ENCODE assay signal across 17 mouse cellular contexts in genomic region chr16:86501074-86501952, GRCm38 (mm10).
DNase-seq lines count a peak whose midpoint lies in the region; ATAC-seq lines count a peak whose summit lies in the region.
"Had no signal": no experiment of that assay in that cellular context is flagged by ENCODE, and none has a peak within 500 bp of the region (broad histone marks: within the 10 kb centered on the region; RNA-seq: fewer than 3 reads in every experiment).

No protein-coding gene starts in this region.

- no peak overlapping the region for H3K4me3 ChIP-seq in heart, embryonic 11.5 days (ENCODE audit: low read depth, low read length)
- H3K4me3 ChIP-seq in kidney, embryonic 14.5 days (ENCODE audit: low read length), result no peak overlapping the region
- H3K4me3 ChIP-seq: embryonic facial prominence, embryonic 13.5 days; forebrain, embryonic 12.5 days; left cerebral cortex, adult 2 months; limb, embryonic 13.5 days; midbrain, embryonic 12.5 days had no signal

- DNase-seq in heart, adult 11 months, result peak; percentile 78
- peak; percentile 26 for DNase-seq in kidney, postnatal 14 days
- peak; percentile 91 for DNase-seq in NIH3T3 (ENCODE audit: low read depth)
- peak; percentile 36 to 44 for DNase-seq in kidney, postnatal 36 days
- no peak for DNase-seq in urinary bladder, adult 18-20 months (ENCODE audit: low spot score in 2 of 2)
- no peak for DNase-seq in cerebellum, adult 9-10 months
- DNase-seq: B cell, adult 2 months; cerebellum, adult 11 months; right cerebral cortex, adult 18-20 months; thymus, postnatal 36 days had no signal

- WGBS in heart, embryonic 11.5 days (ENCODE audit: insufficient replicate concordance), result 69% methylated on average over 3 of the region's 3 CpGs
- 79% methylated on average over 3 of the region's 3 CpGs for WGBS in kidney, embryonic 14.5 days

- no peaks in the 10 kb centered on the region for H3K4me1 ChIP-seq in heart, embryonic 11.5 days (ENCODE audit: control insufficient read depth, insufficient read depth, low read length)
- H3K4me1 ChIP-seq in kidney, embryonic 14.5 days (ENCODE audit: control insufficient read depth, insufficient read depth, low read length), result no peaks in the 10 kb centered on the region
- H3K4me1 ChIP-seq: embryonic facial prominence, embryonic 13.5 days; forebrain, embryonic 12.5 days; limb, embryonic 13.5 days; midbrain, embryonic 12.5 days had no signal

- H3K27ac ChIP-seq in heart, embryonic 11.5 days (ENCODE audit: low read depth, low read length), result no peak overlapping the region
- no peak overlapping the region for H3K27ac ChIP-seq in kidney, embryonic 14.5 days (ENCODE audit: low read depth, low read length)
- H3K27ac ChIP-seq: embryonic facial prominence, embryonic 13.5 days; forebrain, embryonic 12.5 days; left cerebral cortex, adult 2 months; limb, embryonic 13.5 days; midbrain, embryonic 12.5 days had no signal

- no peaks in the 10 kb centered on the region for H3K27me3 ChIP-seq in heart, embryonic 11.5 days (ENCODE audit: control insufficient read depth, insufficient read depth, low read length)
- no peaks in the 10 kb centered on the region for H3K27me3 ChIP-seq in kidney, embryonic 14.5 days (ENCODE audit: control insufficient read depth, insufficient read depth, low read length)
- H3K27me3 ChIP-seq: embryonic facial prominence, embryonic 13.5 days; forebrain, embryonic 12.5 days; limb, embryonic 13.5 days; midbrain, embryonic 12.5 days had no signal

- H3K9ac ChIP-seq in heart, embryonic 11.5 days (ENCODE audit: low read depth, low read length), result no peak overlapping the region
- no peak overlapping the region for H3K9ac ChIP-seq in kidney, embryonic 14.5 days (ENCODE audit: low read depth, low read length)
- H3K9ac ChIP-seq: embryonic facial prominence, embryonic 13.5 days; forebrain, embryonic 12.5 days; limb, embryonic 13.5 days; midbrain, embryonic 12.5 days had no signal

- no peak for ATAC-seq in heart, embryonic 11.5 days (replicated peaks; ENCODE audit: insufficient number of reproducible peaks, low FRiP score, low TSS enrichment)
- no peak for ATAC-seq in kidney, embryonic 14.5 days (ENCODE audit: low FRiP score, low TSS enrichment)

- H3K9me3 ChIP-seq in heart, embryonic 11.5 days (replicated peaks; ENCODE audit: control insufficient read depth, low read length), result no peaks in the 10 kb centered on the region
- no peaks in the 10 kb centered on the region for H3K9me3 ChIP-seq in kidney, embryonic 14.5 days (ENCODE audit: control insufficient read depth, low read length)
- H3K9me3 ChIP-seq: embryonic facial prominence, embryonic 13.5 days; forebrain, embryonic 12.5 days; limb, embryonic 13.5 days; midbrain, embryonic 12.5 days had no signal

- no peaks in the 10 kb centered on the region for H3K36me3 ChIP-seq in heart, embryonic 11.5 days (ENCODE audit: control insufficient read depth, insufficient read depth, low read length)
- no peaks in the 10 kb centered on the region for H3K36me3 ChIP-seq in kidney, embryonic 14.5 days (ENCODE audit: control insufficient read depth, insufficient read depth, low read length)
- H3K36me3 ChIP-seq: embryonic facial prominence, embryonic 13.5 days; forebrain, embryonic 12.5 days; limb, embryonic 13.5 days; midbrain, embryonic 12.5 days had no signal

- no peak overlapping the region for H3K4me2 ChIP-seq in heart, embryonic 11.5 days
- no peak overlapping the region for H3K4me2 ChIP-seq in kidney, embryonic 14.5 days (replicated peaks; ENCODE audit: low read depth, low read length)
- H3K4me2 ChIP-seq: embryonic facial prominence, embryonic 13.5 days; forebrain, embryonic 12.5 days; limb, embryonic 13.5 days; midbrain, embryonic 12.5 days had no signal

Comparison
In these comparisons a context has a peak if more than half of its experiments do, and no peak if none do; other contexts are left out.
1. DNase-seq: peak in heart, adult 11 months (single experiment), kidney, postnatal 14 days (single experiment), NIH3T3 (single experiment) and kidney, postnatal 36 days (2 of 2); none in urinary bladder, adult 18-20 months (0 of 2) and cerebellum, adult 9-10 months (single experiment).